1 mouse cellular context compared by ENCODE assay signal in genomic region chr4:149097956-149098355, GRCm38 (mm10).
TF ChIP-seq lines count a peak whose summit lies in the region.

No protein-coding gene starts in this region.

TF ChIP-seq in CH12.LX, 34 proteins besides CTCF, POLR2A, EP300 and RAD21 (continued from another document):
- TF ChIP-seq MYC (IDR thresholded peaks at IDR 0.05; ENCODE audit: low read depth, low read length): no peak
- TF ChIP-seq SMC3 (IDR thresholded peaks at IDR 0.05; ENCODE audit: low read depth, low read length): no peak
- TF ChIP-seq ZNF384 (IDR thresholded peaks at IDR 0.05; ENCODE audit: low read depth, low read length): no peak
- no peak for TF ChIP-seq HCFC1 (IDR thresholded peaks at IDR 0.05; ENCODE audit: low read depth, low read length)
